Mouse (Mus musculus) forebrain, embryonic 11.5 days (tissue): Measurements from ENCODE around the gene Eml3. TPM values are rescaled to one million over a fixed set of nuclear protein-coding genes. Genes with fewer than 3 reads are reported as not detected.
A peak's percentile ranks its signal among the peaks of the same experiment; 100 is the strongest.

Experiments
- ATAC-seq: fragments of 200-750 bp; cut with Nextera tagmentation; replicated peaks from 2 replicates; pipeline ENCODE4 v1.8.0; 2017; ENCODE audit warnings: moderate TSS enrichment; ENCODE audit not compliant: low FRiP score
- DNase-seq: peaks from one replicate; pipeline ENCODE4 v3.0.0-alpha.2; 2017; ENCODE audit warnings: low spot score
- H3K27ac ChIP-seq: fragments of 300-500 bp; sonication (generic); 2 replicates; pipeline ENCODE4 v1.5.1; 2014; ENCODE audit warnings: low read depth, low read length
- H3K27me3 ChIP-seq: fragments of 300-500 bp; sonication (generic); 2 replicates; pipeline ENCODE4 v1.6.1; 2014; ENCODE audit warnings: mild to moderate bottlenecking, low read length, mixed read lengths; ENCODE audit not compliant: control insufficient read depth, insufficient read depth
- H3K36me3 ChIP-seq: fragments of 300-500 bp; sonication (generic); 2 replicates; pipeline ENCODE4 v1.6.1; 2014; ENCODE audit warnings: mild to moderate bottlenecking, low read length, moderate library complexity, mixed read lengths; ENCODE audit not compliant: control insufficient read depth, insufficient read depth
- H3K4me1 ChIP-seq: fragments of 300-500 bp; sonication (generic); replicated peaks from 2 replicates; pipeline ENCODE4 v1.6.1; 2014; ENCODE audit warnings: low read length, mixed read lengths; ENCODE audit not compliant: control insufficient read depth, insufficient read depth
- H3K4me2 ChIP-seq: fragments of 300-500 bp; sonication (generic); 2 replicates; pipeline ENCODE4 v1.6.1; 2014; ENCODE audit warnings: low read depth, mild to moderate bottlenecking, low read length, moderate library complexity, mixed read lengths; ENCODE audit not compliant: severe bottlenecking
- H3K4me3 ChIP-seq: fragments of 300-500 bp; sonication (generic); 2 replicates; pipeline ENCODE4 v1.5.1; 2014; ENCODE audit warnings: low read depth, low read length
- H3K9ac ChIP-seq: fragments of 300-500 bp; sonication (generic); 2 replicates; pipeline ENCODE4 v1.6.1; 2014; ENCODE audit warnings: low read length
- H3K9me3 ChIP-seq: fragments of 300-500 bp; sonication (generic); 2 replicates; pipeline ENCODE4 v1.6.1; 2016; ENCODE audit warnings: low read length, mixed read lengths; ENCODE audit not compliant: control insufficient read depth
- WGBS: fragments of 180-500 bp; shearing (Covaris S2); extraction: QIAGEN DNeasy Blood & Tissue Kit; methylation state at CpG from one replicate; pipeline ENCODE4 v1.1.7; 2014; 5-methylcytosine and 5-hydroxymethylcytosine counted together
- polyA plus RNA-seq: library from polyadenylated mRNA; unstranded; fragments of >200 nt; fragmentation: Nextera tagmentation; extraction: Ambion mirVana; gene quantifications from 2 replicates; pipeline ENCODE4 v1.2.1, GENCODE M21; 2014

Gene Eml3
- polyA plus RNA-seq, 1 experiment from 2014 or later, result 12.2 TPM

DNA sequence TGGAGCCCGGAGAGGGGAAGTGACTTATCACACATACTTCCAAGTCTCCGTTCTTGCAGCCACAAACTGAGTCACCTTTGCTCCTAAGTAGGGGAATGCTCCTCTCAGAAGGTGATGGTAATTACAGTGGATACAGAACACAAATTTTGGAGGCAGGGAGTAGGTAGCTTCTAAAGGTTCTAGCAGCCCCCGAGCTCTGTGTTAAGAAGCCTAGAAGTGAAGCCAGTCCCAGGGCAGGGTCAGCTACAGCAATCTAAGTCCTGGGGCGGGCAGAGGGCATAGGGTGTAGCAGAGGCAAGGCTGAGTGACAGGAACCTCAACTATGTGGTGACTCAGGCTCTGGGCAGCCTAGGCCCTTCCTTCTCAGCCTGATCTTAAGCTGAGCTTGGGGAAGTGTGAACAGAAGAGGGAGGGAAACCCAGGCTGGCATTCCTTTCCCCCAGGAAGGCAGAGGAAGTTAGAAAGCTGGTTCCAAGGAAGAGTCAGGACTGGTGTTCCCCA, 53.8 kb downstream of the Eml3 start:
- H3K4me2 ChIP-seq, result no peak overlapping the region
- H3K4me1 ChIP-seq, result peaks cover 21% of the 10 kb centered on the region
- peak overlapping the region; percentile 1; the same call in 1 of the 2 replicates for H3K27ac ChIP-seq
- no peak for DNase-seq
- H3K36me3 ChIP-seq, result peaks cover 13% of the 10 kb centered on the region
- no peaks in the 10 kb centered on the region; the same call in 1 of the 2 replicates for H3K27me3 ChIP-seq
- no peak for ATAC-seq
- no peak overlapping the region for H3K9ac ChIP-seq
- H3K9me3 ChIP-seq, result no peaks in the 10 kb centered on the region
- WGBS, result 63% methylated on average over 4 of the region's 4 CpGs
- no peak overlapping the region for H3K4me3 ChIP-seq

DNA sequence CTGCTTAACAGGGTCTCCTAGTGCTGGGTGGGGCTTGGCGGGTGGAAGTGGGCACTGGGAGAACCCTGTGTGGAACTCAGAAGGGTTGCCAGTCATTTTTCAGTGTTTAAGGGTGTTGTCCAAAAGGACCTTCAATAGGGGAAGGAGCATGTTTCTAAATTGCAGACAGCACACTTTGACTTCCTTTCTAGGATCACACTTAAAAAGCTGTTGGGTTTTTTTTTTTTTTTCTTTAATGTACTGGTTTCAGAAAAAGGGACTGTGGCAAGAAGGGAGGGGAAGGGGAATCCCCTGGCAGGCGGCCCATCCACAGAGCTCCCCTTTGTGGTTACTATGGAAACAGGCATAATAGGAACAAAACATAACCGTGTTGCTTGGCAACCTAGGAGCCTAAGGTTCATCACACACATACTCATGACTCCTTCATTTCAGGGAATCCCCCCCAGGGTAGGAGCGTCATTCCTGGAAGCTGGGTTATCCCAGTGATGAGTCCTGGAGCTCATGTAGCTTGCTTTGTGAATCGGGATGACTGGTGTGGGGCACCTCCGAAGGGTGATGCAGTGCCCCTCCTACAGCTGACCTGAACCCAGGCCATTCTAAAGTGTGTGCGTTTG, 55.0 kb downstream of the Eml3 start:
- 8% methylated on average over 7 of the region's 7 CpGs for WGBS
- H3K4me2 ChIP-seq, result peak overlapping the region; percentile 26
- H3K9me3 ChIP-seq, result no peaks in the 10 kb centered on the region
- H3K4me1 ChIP-seq, result peaks cover 27% of the 10 kb centered on the region
- no peak overlapping the region for H3K4me3 ChIP-seq
- peaks cover 7% of the 10 kb centered on the region for H3K27me3 ChIP-seq
- DNase-seq (peak; percentile 85), ATAC-seq (peak; percentile 88)
- H3K9ac ChIP-seq, result peak overlapping the region; percentile 35; the same call in 1 of the 2 replicates
- H3K36me3 ChIP-seq, result peaks cover 4% of the 10 kb centered on the region
- H3K27ac ChIP-seq, result peak overlapping the region; percentile 44

DNA sequence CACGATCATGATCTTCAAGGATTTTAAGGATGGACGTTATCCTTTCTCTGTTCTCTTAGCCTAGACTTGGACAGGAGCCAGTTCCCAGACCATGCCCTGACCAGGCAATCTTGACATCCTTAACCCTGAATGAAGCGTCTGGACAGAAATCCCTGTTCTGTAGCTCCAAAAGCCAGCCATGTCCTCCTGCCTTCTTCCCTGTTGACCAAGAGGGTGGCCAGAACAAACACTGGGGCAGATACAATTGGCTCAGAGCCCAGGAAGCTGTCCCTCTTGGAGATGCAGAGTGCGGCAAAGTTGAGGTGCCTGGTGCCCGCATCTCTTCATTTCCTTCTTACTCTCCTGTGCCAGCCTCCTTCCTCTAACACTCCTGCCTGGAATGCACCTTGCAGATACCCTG, 56.5 kb downstream of the Eml3 start:
- H3K27ac ChIP-seq, result no peak overlapping the region
- no peaks in the 10 kb centered on the region for H3K9me3 ChIP-seq
- no peaks in the 10 kb centered on the region for H3K36me3 ChIP-seq
- 77% methylated on average over 5 of the region's 5 CpGs for WGBS
- H3K4me1 ChIP-seq, result peaks cover 27% of the 10 kb centered on the region
- no peak for ATAC-seq
- H3K4me3 ChIP-seq, result no peak overlapping the region
- H3K27me3 ChIP-seq, result peaks cover 7% of the 10 kb centered on the region
- H3K9ac ChIP-seq, result no peak overlapping the region
- H3K4me2 ChIP-seq, result no peak overlapping the region
- DNase-seq, result no peak

DNA sequence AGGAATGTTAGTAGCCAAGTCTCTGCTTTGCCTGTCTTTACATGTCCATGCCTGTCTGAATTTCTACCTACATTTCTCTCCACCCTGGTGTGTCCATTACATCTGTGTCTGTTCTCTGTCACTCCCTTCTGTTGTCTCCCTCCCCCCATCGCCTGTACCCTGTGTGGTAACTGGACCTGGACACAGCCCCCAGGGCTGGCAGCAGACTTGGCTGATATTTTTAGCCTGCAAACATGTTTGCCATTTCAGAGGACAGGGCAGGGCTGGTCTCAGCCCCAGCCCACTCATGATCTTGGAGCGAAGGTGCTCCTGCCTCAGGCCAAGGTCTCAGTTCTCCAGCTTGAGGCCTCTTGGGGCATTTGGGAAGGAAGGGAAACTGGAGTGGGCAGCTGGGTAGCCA, 58.5 kb downstream of the Eml3 start:
- H3K4me1 ChIP-seq, result peaks cover 24% of the 10 kb centered on the region
- no peaks in the 10 kb centered on the region for H3K9me3 ChIP-seq
- DNase-seq (no peak), ATAC-seq (no peak)
- H3K9ac ChIP-seq, result no peak overlapping the region
- peaks cover 7% of the 10 kb centered on the region for H3K27me3 ChIP-seq
- H3K4me2 ChIP-seq, result no peak overlapping the region
- no peak overlapping the region for H3K27ac ChIP-seq
- WGBS, result 50% methylated on average over 2 of the region's 2 CpGs
- H3K4me3 ChIP-seq, result no peak overlapping the region
- H3K36me3 ChIP-seq, result no peaks in the 10 kb centered on the region

DNA sequence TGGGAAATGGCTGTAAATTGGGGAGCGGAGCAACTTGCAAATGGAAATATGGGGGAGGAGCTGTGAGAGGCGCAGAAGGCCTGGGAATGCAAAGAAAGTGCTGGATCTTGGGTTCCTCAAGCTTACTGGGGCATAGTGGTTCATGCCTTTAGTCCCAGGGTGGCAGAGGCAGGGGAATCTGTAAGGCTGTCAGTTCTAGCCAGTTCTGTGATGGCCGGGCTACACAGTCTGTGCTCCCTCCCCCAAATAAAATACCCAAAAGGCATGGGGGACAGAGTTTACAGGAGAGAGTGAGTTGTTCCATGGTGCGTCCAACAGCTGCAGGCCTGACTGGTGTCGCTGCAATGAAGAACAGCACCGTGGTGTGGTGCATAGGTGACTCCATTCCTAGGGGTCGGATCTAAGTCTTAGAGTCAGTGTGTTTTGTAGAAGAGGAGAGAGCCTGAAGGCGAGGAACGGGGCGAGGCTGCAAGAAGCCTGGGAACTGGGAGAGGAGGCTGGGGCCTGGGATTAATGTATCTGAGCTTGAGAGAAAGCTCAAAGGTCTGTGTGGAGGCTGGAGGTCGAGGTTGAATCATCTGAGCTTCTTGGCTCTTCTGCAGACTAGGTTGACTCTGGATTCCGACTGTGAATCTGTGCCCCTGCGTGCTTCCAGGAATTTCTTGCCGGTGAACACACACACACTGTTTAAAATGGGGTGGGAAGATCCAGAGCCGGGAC, 59.2 kb downstream of the Eml3 start:
- DNase-seq, result no peak
- peaks cover 19% of the 10 kb centered on the region for H3K4me1 ChIP-seq
- peak overlapping the region; percentile 99 for H3K4me2 ChIP-seq
- H3K9ac ChIP-seq, result peak overlapping the region; percentile 61
- peak overlapping the region; percentile 51 for H3K4me3 ChIP-seq
- H3K27me3 ChIP-seq, result peaks cover 7% of the 10 kb centered on the region
- ATAC-seq, result no peak
- H3K9me3 ChIP-seq, result no peaks in the 10 kb centered on the region
- 12% methylated on average over 15 of the region's 15 CpGs for WGBS
- H3K36me3 ChIP-seq, result no peaks in the 10 kb centered on the region
- H3K27ac ChIP-seq, result no peak overlapping the region

DNA sequence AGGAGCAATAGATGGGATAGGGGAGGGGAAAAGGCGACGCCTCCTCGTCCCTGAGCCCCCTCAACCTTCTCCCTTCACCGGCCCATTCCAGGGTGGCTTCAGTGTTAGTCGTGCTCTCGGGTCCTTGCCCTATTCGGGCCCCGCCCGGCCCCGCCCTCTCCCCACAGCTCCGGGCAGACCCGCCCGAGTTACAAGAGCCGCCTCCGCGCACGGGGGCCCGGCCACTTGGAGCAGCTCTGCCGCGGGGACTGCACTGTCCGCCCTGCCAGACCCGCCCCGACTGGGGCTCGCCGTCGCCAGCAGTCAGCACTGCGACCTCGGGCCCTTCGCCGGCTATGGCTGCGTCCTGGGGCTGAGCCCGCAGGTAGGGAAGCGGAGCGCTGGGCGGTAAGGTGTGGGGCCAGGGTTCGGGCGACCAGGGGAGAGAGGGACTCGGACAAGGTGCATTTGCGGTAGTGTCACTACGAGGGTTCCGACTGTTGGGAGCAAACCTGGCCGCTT, 59.8 kb downstream of the Eml3 start, which contains the start of gene Ahnak:
TSS of gene Ahnak (plus strand) at position 219 of the 501 bp plus-strand sequence.
- WGBS, result under 1% methylated on average over 42 of the region's 42 CpGs
- peak within 1 kb of the TSS; percentile 99 for H3K4me2 ChIP-seq
- ATAC-seq, result peak; percentile 42
- peak within 1 kb of the TSS; percentile 61 for H3K9ac ChIP-seq
- no peaks in the 10 kb centered on the region for H3K36me3 ChIP-seq
- H3K4me3 ChIP-seq, result peak within 1 kb of the TSS; percentile 51
- DNase-seq, result peak; percentile 81
- H3K27ac ChIP-seq, result 0 out of 2 replicates have a peak within 1 kb of the TSS, but pooled peaks have one; percentile 25
- H3K4me1 ChIP-seq, result peaks cover 14% of the 10 kb centered on the region
- H3K9me3 ChIP-seq, result no peaks in the 10 kb centered on the region
- H3K27me3 ChIP-seq, result peaks cover 7% of the 10 kb centered on the region

DNA sequence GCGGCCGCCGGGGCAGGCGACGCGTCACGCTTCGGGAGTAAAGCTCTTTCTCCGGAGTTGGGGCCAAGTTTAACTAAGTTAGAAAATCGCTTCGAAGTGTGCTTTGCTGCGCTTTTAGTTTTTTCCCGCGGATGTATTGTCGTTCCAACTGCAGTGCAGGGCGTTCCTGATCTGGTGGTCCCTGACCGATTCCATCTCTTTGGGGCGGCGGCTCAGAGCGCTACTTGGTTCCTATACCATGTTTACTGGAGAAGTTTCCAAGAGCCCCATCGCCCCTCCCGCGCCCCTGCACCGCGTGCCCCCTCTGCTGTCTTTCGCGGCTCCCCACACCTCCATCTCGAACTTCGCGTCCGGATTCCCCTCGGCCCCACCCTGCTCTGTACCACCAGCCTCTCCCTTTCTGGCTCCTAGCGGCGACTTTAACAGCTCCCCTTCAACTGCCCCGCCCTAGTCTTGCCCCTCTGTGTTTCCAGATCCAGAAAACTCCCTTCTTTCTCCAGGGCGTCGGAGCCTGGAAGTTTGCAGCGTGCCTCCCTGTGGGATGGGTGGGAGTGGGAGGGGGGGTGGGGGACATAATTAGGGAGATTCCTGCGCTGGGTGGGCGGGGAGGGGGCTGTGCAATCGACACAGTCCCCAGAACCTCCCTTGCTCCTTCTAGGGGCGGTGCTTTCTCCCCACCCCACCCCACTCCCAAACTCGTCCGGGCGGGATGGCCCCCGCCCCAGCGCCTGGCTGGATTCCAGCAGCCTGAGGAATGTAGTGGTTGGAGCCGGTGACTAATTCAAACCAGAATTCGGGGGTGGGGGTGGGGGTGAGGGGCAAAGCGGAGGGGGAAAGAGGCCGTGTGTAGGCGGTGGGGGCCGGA, 60.4 kb downstream of the Eml3 start:
- Histone ChIP-seq H3K27me3 (peaks cover 7% of the 10 kb centered on the region), H3K36me3 (no peaks in the 10 kb centered on the region), H3K9me3 (no peaks in the 10 kb centered on the region), H3K27ac (0 out of 2 replicates have a peak overlapping the region, but pooled peaks have one; percentile 25), H3K4me1 (peaks cover 9% of the 10 kb centered on the region), H3K9ac (peak overlapping the region; percentile 61), H3K4me3 (peak overlapping the region; percentile 51), H3K4me2 (peak overlapping the region; percentile 99)
- peak; percentile 85 for DNase-seq
- ATAC-seq, result peak; percentile 80
- WGBS, result under 1% methylated on average over 53 of the region's 53 CpGs
